Mouse (Mus musculus) heart, embryonic 12.5 days (tissue): ENCODE results near the gene Gm37240. TPM values are rescaled to one million over a fixed set of nuclear protein-coding genes. Genes with fewer than 3 reads are reported as not detected.

Experiments
- ATAC-seq: fragments of 200-750 bp; cut with Nextera tagmentation; 2 replicates; pipeline ENCODE4 v1.8.0; 2017; ENCODE audit warnings: moderate TSS enrichment, moderate library complexity; ENCODE audit not compliant: insufficient number of reproducible peaks, low FRiP score
- H3K27ac ChIP-seq: fragments of 300-500 bp; sonication (generic); 2 replicates; pipeline ENCODE4 v1.5.1; 2016; ENCODE audit warnings: mild to moderate bottlenecking, moderate library complexity; ENCODE audit not compliant: poor library complexity, severe bottlenecking
- H3K27me3 ChIP-seq: fragments of 300-500 bp; sonication (generic); replicated peaks from 2 replicates; pipeline ENCODE4 v1.6.1; 2016; ENCODE audit warnings: mild to moderate bottlenecking, moderate library complexity
- H3K36me3 ChIP-seq: fragments of 300-500 bp; sonication (generic); 2 replicates; pipeline ENCODE4 v1.6.1; 2016; ENCODE audit warnings: mild to moderate bottlenecking, moderate library complexity
- H3K4me1 ChIP-seq: fragments of 300-500 bp; sonication (generic); replicated peaks from 2 replicates; pipeline ENCODE4 v1.6.1; 2016; ENCODE audit warnings: mild to moderate bottlenecking
- H3K4me2 ChIP-seq: fragments of 300-500 bp; sonication (generic); 2 replicates; pipeline ENCODE4 v1.6.1; 2016; ENCODE audit warnings: mild to moderate bottlenecking, moderate library complexity
- H3K4me3 ChIP-seq: fragments of 300-500 bp; sonication (generic); 2 replicates; pipeline ENCODE4 v1.5.1; 2016; ENCODE audit warnings: mild to moderate bottlenecking
- H3K9ac ChIP-seq: fragments of 300-500 bp; sonication (generic); 2 replicates; pipeline ENCODE4 v1.6.1; 2016; ENCODE audit warnings: mild to moderate bottlenecking, moderate library complexity
- H3K9me3 ChIP-seq: fragments of 300-500 bp; sonication (generic); replicated peaks from 2 replicates; pipeline ENCODE4 v1.6.1; 2016; ENCODE audit warnings: mild to moderate bottlenecking, moderate library complexity
- WGBS: fragments of 180-500 bp; shearing (Covaris S2); methylation state at CpG from one replicate; pipeline ENCODE4 v1.1.7; 2016; 5-methylcytosine and 5-hydroxymethylcytosine counted together
- polyA plus RNA-seq: library from polyadenylated mRNA; unstranded; fragments of >200 nt; fragmentation: Nextera tagmentation; extraction: Ambion mirVana; gene quantifications from 2 replicates; pipeline ENCODE4 v1.2.1, GENCODE M21; 2016

Gm37240 gene
- polyA plus RNA-seq, 1 experiment from 2014 or later: 4.6 TPM

- Histone ChIP-seq H3K27me3 (no peaks in the 10 kb centered on the region), H3K9ac (no peak overlapping the region), H3K4me2 (no peak overlapping the region), H3K4me3 (no peak overlapping the region), H3K27ac (no peak overlapping the region), H3K4me1 (peaks cover 36% of the 10 kb centered on the region), H3K9me3 (no peaks in the 10 kb centered on the region), H3K36me3 (no peaks in the 10 kb centered on the region)
- 87% methylated on average over 3 of the region's 3 CpGs for WGBS
- no peak for ATAC-seq
These were observed 231.8 kb downstream of the Gm37240 start for GRCm38 (mm10) chr3:85655538-85655937.

- no peaks in the 10 kb centered on the region for H3K9me3 ChIP-seq
These were observed 234.3 kb downstream of the Gm37240 start for GRCm38 (mm10) chr3:85652727-85653665.

GRCm38 (mm10) chr3:85649176-85649575, 238.1 kb downstream of the Gm37240 start:
- 84% methylated on average over 4 of the region's 4 CpGs for WGBS
- peaks cover 44% of the 10 kb centered on the region for H3K4me1 ChIP-seq
- no peaks in the 10 kb centered on the region for H3K9me3 ChIP-seq
- H3K9ac ChIP-seq: no peak overlapping the region
- no peak for ATAC-seq
- peaks cover 8% of the 10 kb centered on the region; the same call in 1 of the 2 replicates for H3K36me3 ChIP-seq
- H3K27me3 ChIP-seq: no peaks in the 10 kb centered on the region
- H3K27ac ChIP-seq: no peak overlapping the region
- no peak overlapping the region for H3K4me2 ChIP-seq
- H3K4me3 ChIP-seq: no peak overlapping the region

More at GRCm38 (mm10) chr3:85652727-85653665, 234.3 kb downstream of the Gm37240 start:
- Histone ChIP-seq H3K9ac (0 out of 2 replicates have a peak overlapping the region, but pooled peaks have one; percentile 11), H3K36me3 (peaks cover 8% of the 10 kb centered on the region; the same call in 1 of the 2 replicates), H3K27me3 (no peaks in the 10 kb centered on the region), H3K27ac (no peak overlapping the region), H3K4me3 (no peak overlapping the region), H3K4me2 (0 out of 2 replicates have a peak overlapping the region, but pooled peaks have one; percentile 6), H3K4me1 (peaks cover 39% of the 10 kb centered on the region)
- ATAC-seq: no peak
- WGBS: 34% methylated on average over 4 of the region's 4 CpGs

- no peak overlapping the region for H3K9ac ChIP-seq
- WGBS: 74% methylated on average over 7 of the region's 7 CpGs
- peaks cover 20% of the 10 kb centered on the region for H3K4me1 ChIP-seq
- peaks cover 8% of the 10 kb centered on the region; the same call in 1 of the 2 replicates for H3K36me3 ChIP-seq
- no peak overlapping the region for H3K4me2 ChIP-seq
- H3K27me3 ChIP-seq: no peaks in the 10 kb centered on the region
- no peak overlapping the region for H3K27ac ChIP-seq
- ATAC-seq: no peak
- H3K9me3 ChIP-seq: no peaks in the 10 kb centered on the region
- no peak overlapping the region for H3K4me3 ChIP-seq
These were observed 241.8 kb downstream of the Gm37240 start for GRCm38 (mm10) chr3:85645517-85646004.

- Histone ChIP-seq H3K27me3 (no peaks in the 10 kb centered on the region), H3K4me1 (peaks cover 20% of the 10 kb centered on the region), H3K27ac (no peak overlapping the region), H3K4me2 (no peak overlapping the region), H3K9ac (no peak overlapping the region), H3K4me3 (no peak overlapping the region), H3K36me3 (peaks cover 7% of the 10 kb centered on the region; the same call in 1 of the 2 replicates), H3K9me3 (no peaks in the 10 kb centered on the region)
- no peak for ATAC-seq
- WGBS: 85% methylated on average over 3 of the region's 3 CpGs
These were observed 242.5 kb downstream of the Gm37240 start for GRCm38 (mm10) chr3:85644814-85645213.

- 73% methylated on average over 3 of the region's 3 CpGs for WGBS
- no peak overlapping the region for H3K9ac ChIP-seq
- no peak overlapping the region for H3K27ac ChIP-seq
- ATAC-seq: no peak
- no peak overlapping the region for H3K4me3 ChIP-seq
- H3K27me3 ChIP-seq: no peaks in the 10 kb centered on the region
- H3K4me2 ChIP-seq: no peak overlapping the region
- H3K4me1 ChIP-seq: peaks cover 17% of the 10 kb centered on the region
- no peaks in the 10 kb centered on the region for H3K36me3 ChIP-seq
- no peaks in the 10 kb centered on the region for H3K9me3 ChIP-seq
These were observed 245.6 kb downstream of the Gm37240 start for GRCm38 (mm10) chr3:85641751-85642150.

- peak overlapping the region; percentile 29; the same call in 1 of the 2 replicates for H3K4me2 ChIP-seq
- 61% methylated on average over 5 of the region's 5 CpGs for WGBS
- ATAC-seq: peak; percentile 39; the same call in 1 of the 2 replicates
These were observed 250.4 kb downstream of the Gm37240 start for GRCm38 (mm10) chr3:85636716-85637447.

GRCm38 (mm10) chr3:85635591-85635990, 251.7 kb downstream of the Gm37240 start:
- H3K9ac ChIP-seq: no peak overlapping the region
- no peaks in the 10 kb centered on the region for H3K36me3 ChIP-seq
- no peak overlapping the region for H3K4me2 ChIP-seq
- H3K27ac ChIP-seq: no peak overlapping the region
- H3K4me1 ChIP-seq: peaks cover 26% of the 10 kb centered on the region
- H3K4me3 ChIP-seq: no peak overlapping the region
- 90% methylated on average over 2 of the region's 2 CpGs for WGBS
- no peaks in the 10 kb centered on the region for H3K9me3 ChIP-seq
- no peaks in the 10 kb centered on the region for H3K27me3 ChIP-seq
- ATAC-seq: no peak

More at GRCm38 (mm10) chr3:85636716-85637447, 250.4 kb downstream of the Gm37240 start:
- Histone ChIP-seq H3K4me1 (peaks cover 26% of the 10 kb centered on the region), H3K9me3 (no peaks in the 10 kb centered on the region), H3K9ac (peak overlapping the region; percentile 50; the same call in 1 of the 2 replicates), H3K27ac (peak overlapping the region; percentile 97), H3K27me3 (no peaks in the 10 kb centered on the region), H3K36me3 (no peaks in the 10 kb centered on the region), H3K4me3 (no peak overlapping the region)

GRCm38 (mm10) chr3:85635126-85635419, 252.2 kb downstream of the Gm37240 start:
- no peak overlapping the region for H3K27ac ChIP-seq
- H3K9me3 ChIP-seq: no peaks in the 10 kb centered on the region
- no peaks in the 10 kb centered on the region for H3K36me3 ChIP-seq
- no peak for ATAC-seq
- H3K4me3 ChIP-seq: no peak overlapping the region
- no peak overlapping the region for H3K9ac ChIP-seq
- H3K4me2 ChIP-seq: no peak overlapping the region
- 64% methylated on average over 2 of the region's 2 CpGs for whole genome bisulfite sequencing
- H3K4me1 ChIP-seq: peaks cover 26% of the 10 kb centered on the region
- H3K27me3 ChIP-seq: no peaks in the 10 kb centered on the region

GRCm38 (mm10) chr3:85634389-85635125, 252.8 kb downstream of the Gm37240 start:
- no peaks in the 10 kb centered on the region for H3K27me3 ChIP-seq

More at GRCm38 (mm10) chr3:85634389-85635125, 252.8 kb downstream of the Gm37240 start:
- no peak for ATAC-seq
- no peak overlapping the region for H3K27ac ChIP-seq
- no peaks in the 10 kb centered on the region for H3K9me3 ChIP-seq
- H3K9ac ChIP-seq: no peak overlapping the region
- H3K4me2 ChIP-seq: no peak overlapping the region
- 88% methylated on average over 8 of the region's 8 CpGs for WGBS
- H3K4me1 ChIP-seq: peaks cover 26% of the 10 kb centered on the region
- H3K4me3 ChIP-seq: no peak overlapping the region
- 0 out of 2 replicates have a peak, but pooled peaks cover 1% of the 10 kb centered on the region for H3K36me3 ChIP-seq
